Mouse (Mus musculus) 3134 (cell line): ENCODE results near the gene Hdac4.

Experiments
- DNase-seq: peaks from one replicate; pipeline ENCODE4 v3.0.0-alpha.2; 2011; ENCODE audit warnings: low spot score; ENCODE audit not compliant: insufficient read length; ENCODE audit errors: extremely low read depth

The Hdac4 gene

GRCm38 (mm10) chr1:91990852-91991251 is 204.6 kb downstream of the Hdac4 start:
- no peak for DNase-seq

GRCm38 (mm10) chr1:91988866-91989265 is 206.6 kb downstream of the Hdac4 start:
- no peak for DNase-seq

GRCm38 (mm10) chr1:91987431-91987830 is 208.1 kb downstream of the Hdac4 start:
- no peak for DNase-seq

- DNase-seq, result no peak
These were observed 209.7 kb downstream of the Hdac4 start for GRCm38 (mm10) chr1:91985783-91986182.

GRCm38 (mm10) chr1:91984507-91984906 is 211.0 kb downstream of the Hdac4 start:
- no peak for DNase-seq

GRCm38 (mm10) chr1:91981381-91981780 is 214.1 kb downstream of the Hdac4 start:
- no peak for DNase-seq

GRCm38 (mm10) chr1:91978443-91978842 is 217.1 kb downstream of the Hdac4 start:
- no peak for DNase-seq

GRCm38 (mm10) chr1:91968710-91969379 is 226.7 kb downstream of the Hdac4 start:
- DNase-seq, result no peak

GRCm38 (mm10) chr1:91967041-91967440 is 228.5 kb downstream of the Hdac4 start:
- no peak for DNase-seq

- DNase-seq, result no peak
These were observed 230.8 kb downstream of the Hdac4 start for GRCm38 (mm10) chr1:91964486-91965335.

GRCm38 (mm10) chr1:91962256-91962655 is 233.2 kb downstream of the Hdac4 start:
- DNase-seq, result no peak

GRCm38 (mm10) chr1:91961231-91961630 is 234.3 kb downstream of the Hdac4 start:
- no peak for DNase-seq

- no peak for DNase-seq
These were observed 235.6 kb downstream of the Hdac4 start for GRCm38 (mm10) chr1:91959891-91960290.

GRCm38 (mm10) chr1:91959044-91959443 is 236.5 kb downstream of the Hdac4 start:
- no peak for DNase-seq

- DNase-seq, result no peak
These were observed 239.3 kb downstream of the Hdac4 start for GRCm38 (mm10) chr1:91956229-91956628.

GRCm38 (mm10) chr1:91954954-91955353 is 240.5 kb downstream of the Hdac4 start:
- DNase-seq, result no peak

- DNase-seq, result no peak
These were observed 242.6 kb downstream of the Hdac4 start for GRCm38 (mm10) chr1:91952912-91953311.

GRCm38 (mm10) chr1:91947441-91947840 is 248.1 kb downstream of the Hdac4 start:
- no peak for DNase-seq

GRCm38 (mm10) chr1:91942583-91942982 is 252.9 kb downstream of the Hdac4 start:
- DNase-seq, result no peak

GRCm38 (mm10) chr1:91942031-91942430 is 253.5 kb downstream of the Hdac4 start:
- DNase-seq, result no peak

GRCm38 (mm10) chr1:91941094-91941493 is 254.4 kb downstream of the Hdac4 start:
- DNase-seq, result no peak

- DNase-seq, result no peak
These were observed 260.3 kb downstream of the Hdac4 start for GRCm38 (mm10) chr1:91935171-91935570.
